Mouse (Mus musculus) midbrain, embryonic 14.5 days (tissue): ENCODE results near the gene Mfap2. TPM values are rescaled to one million over a fixed set of nuclear protein-coding genes. Genes with fewer than 3 reads are reported as not detected.

Source experiments
- ATAC-seq: fragments of 200-750 bp; cut with Nextera tagmentation; 2 replicates; pipeline ENCODE4 v1.8.0; 2017; ENCODE audit warnings: moderate number of reproducible peaks, moderate library complexity; ENCODE audit not compliant: low FRiP score, low TSS enrichment
- DNase-seq: peaks from one replicate; pipeline ENCODE4 v3.0.0-alpha.2; 2015
- H3K27ac ChIP-seq: fragments of 300-500 bp; sonication (generic); replicated peaks from 2 replicates; pipeline ENCODE4 v1.5.1; 2014; ENCODE audit warnings: mild to moderate bottlenecking, low read depth, low read length, moderate library complexity
- H3K27me3 ChIP-seq: fragments of 300-500 bp; sonication (generic); 2 replicates; pipeline ENCODE4 v1.6.1; 2014; ENCODE audit warnings: low read length, control low read depth, mixed read lengths; ENCODE audit not compliant: control insufficient read depth, insufficient read depth
- H3K36me3 ChIP-seq: fragments of 300-500 bp; sonication (generic); 2 replicates; pipeline ENCODE4 v1.6.1; 2014; ENCODE audit warnings: low read length, control low read depth; ENCODE audit not compliant: control insufficient read depth, insufficient read depth
- H3K4me1 ChIP-seq: fragments of 300-500 bp; sonication (generic); 2 replicates; pipeline ENCODE4 v1.6.1; 2014; ENCODE audit warnings: mild to moderate bottlenecking, antibody characterized with exemption, low read length, control low read depth; ENCODE audit not compliant: control insufficient read depth, insufficient read depth
- H3K4me2 ChIP-seq: fragments of 300-500 bp; sonication (generic); 2 replicates; pipeline ENCODE4 v1.6.1; 2014; ENCODE audit warnings: mild to moderate bottlenecking, low read length, moderate library complexity
- H3K4me3 ChIP-seq: fragments of 300-500 bp; sonication (generic); replicated peaks from 2 replicates; pipeline ENCODE4 v1.5.1; 2014; ENCODE audit warnings: low read depth, low read length
- H3K9ac ChIP-seq: fragments of 300-500 bp; sonication (generic); replicated peaks from 2 replicates; pipeline ENCODE4 v1.6.1; 2014; ENCODE audit warnings: mild to moderate bottlenecking, low read length, moderate library complexity
- H3K9me3 ChIP-seq: fragments of 300-500 bp; sonication (generic); 2 replicates; pipeline ENCODE4 v1.6.1; 2016; ENCODE audit warnings: low read length, control low read depth, mixed read lengths; ENCODE audit not compliant: control insufficient read depth
- WGBS: fragments of 180-500 bp; shearing (Covaris S2); extraction: QIAGEN DNeasy Blood & Tissue Kit; methylation state at CpG from one replicate; pipeline ENCODE4 v1.1.7; 2014; 5-methylcytosine and 5-hydroxymethylcytosine counted together
- polyA plus RNA-seq: library from polyadenylated mRNA; unstranded; fragments of >200 nt; fragmentation: Nextera tagmentation; extraction: Ambion mirVana; gene quantifications from 2 replicates; pipeline ENCODE4 v1.2.1, GENCODE M21; 2014

The Mfap2 gene
- polyA plus RNA-seq, 1 experiment from 2014 or later = 169 TPM

GRCm38 (mm10) chr4:140967386-140968159 is 42.6 kb upstream of the Mfap2 start:
- H3K36me3 ChIP-seq = peaks cover 62% of the 10 kb centered on the region
- H3K9ac ChIP-seq = no peak overlapping the region
- no peak overlapping the region for H3K4me2 ChIP-seq
- no peak for DNase-seq
- no peaks in the 10 kb centered on the region for H3K27me3 ChIP-seq
- H3K4me1 ChIP-seq = peaks cover 1% of the 10 kb centered on the region
- 91% methylated on average over 11 of the region's 11 CpGs for WGBS
- ATAC-seq = no peak
- H3K27ac ChIP-seq = no peak overlapping the region
- no peaks in the 10 kb centered on the region for H3K9me3 ChIP-seq
- H3K4me3 ChIP-seq = no peak overlapping the region

GRCm38 (mm10) chr4:140971691-140972090 is 38.5 kb upstream of the Mfap2 start:
- Histone ChIP-seq H3K9ac (no peak overlapping the region), H3K4me2 (no peak overlapping the region), H3K27ac (no peak overlapping the region), H3K27me3 (no peaks in the 10 kb centered on the region), H3K36me3 (peaks cover 96% of the 10 kb centered on the region), H3K4me1 (no peaks in the 10 kb centered on the region), H3K4me3 (no peak overlapping the region), H3K9me3 (no peaks in the 10 kb centered on the region)
- 86% methylated on average over 13 of the region's 13 CpGs for WGBS
- ATAC-seq = no peak
- DNase-seq = no peak

- no peaks in the 10 kb centered on the region for H3K9me3 ChIP-seq
- H3K27me3 ChIP-seq = no peaks in the 10 kb centered on the region
- no peak overlapping the region for H3K4me2 ChIP-seq
- no peak overlapping the region for H3K4me3 ChIP-seq
- DNase-seq (no peak), ATAC-seq (no peak)
- no peak overlapping the region for H3K9ac ChIP-seq
- WGBS = 95% methylated on average over 6 of the region's 6 CpGs
- H3K36me3 ChIP-seq = peaks cover 97% of the 10 kb centered on the region
- H3K4me1 ChIP-seq = no peaks in the 10 kb centered on the region
- no peak overlapping the region for H3K27ac ChIP-seq
These were observed 35.8 kb upstream of the Mfap2 start for GRCm38 (mm10) chr4:140974408-140974807.

DNA sequence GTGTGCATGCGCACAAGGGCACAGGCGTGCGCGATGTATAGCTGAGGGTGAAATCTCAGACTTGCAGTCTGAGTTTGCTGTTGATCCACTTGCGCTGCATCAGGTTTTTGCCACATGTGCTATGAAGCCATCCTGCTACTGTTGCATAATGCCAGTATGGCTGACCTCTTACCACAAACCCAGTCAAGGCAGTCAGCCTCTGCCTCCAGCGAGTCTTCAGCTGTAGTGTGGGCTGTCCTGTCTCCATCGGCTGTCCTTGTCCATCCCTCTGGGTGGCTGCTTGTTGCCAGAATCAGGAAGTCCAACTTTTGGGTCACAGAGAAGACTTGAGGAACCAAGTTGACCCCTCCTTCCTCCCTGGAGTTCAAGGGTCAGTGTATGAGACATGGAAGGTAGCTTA is 34.9 kb upstream of the Mfap2 start:
- no peak overlapping the region for H3K4me3 ChIP-seq
- no peak for ATAC-seq
- no peak overlapping the region for H3K27ac ChIP-seq
- no peaks in the 10 kb centered on the region for H3K4me1 ChIP-seq
- peaks cover 97% of the 10 kb centered on the region for H3K36me3 ChIP-seq
- H3K4me2 ChIP-seq = no peak overlapping the region
- H3K9me3 ChIP-seq = no peaks in the 10 kb centered on the region
- no peak overlapping the region for H3K9ac ChIP-seq
- WGBS = 96% methylated on average over 7 of the region's 7 CpGs
- no peaks in the 10 kb centered on the region for H3K27me3 ChIP-seq
- no peak for DNase-seq

- H3K9ac ChIP-seq = no peak overlapping the region
- H3K36me3 ChIP-seq = peaks cover 78% of the 10 kb centered on the region
- no peaks in the 10 kb centered on the region for H3K4me1 ChIP-seq
- H3K9me3 ChIP-seq = no peaks in the 10 kb centered on the region
- H3K4me2 ChIP-seq = no peak overlapping the region
- no peaks in the 10 kb centered on the region for H3K27me3 ChIP-seq
- ATAC-seq (no peak), DNase-seq (no peak)
- H3K27ac ChIP-seq = no peak overlapping the region
- WGBS = 90% methylated on average over 10 of the region's 10 CpGs
- H3K4me3 ChIP-seq = no peak overlapping the region
These were observed 32.9 kb upstream of the Mfap2 start for GRCm38 (mm10) chr4:140977278-140977677.

DNA sequence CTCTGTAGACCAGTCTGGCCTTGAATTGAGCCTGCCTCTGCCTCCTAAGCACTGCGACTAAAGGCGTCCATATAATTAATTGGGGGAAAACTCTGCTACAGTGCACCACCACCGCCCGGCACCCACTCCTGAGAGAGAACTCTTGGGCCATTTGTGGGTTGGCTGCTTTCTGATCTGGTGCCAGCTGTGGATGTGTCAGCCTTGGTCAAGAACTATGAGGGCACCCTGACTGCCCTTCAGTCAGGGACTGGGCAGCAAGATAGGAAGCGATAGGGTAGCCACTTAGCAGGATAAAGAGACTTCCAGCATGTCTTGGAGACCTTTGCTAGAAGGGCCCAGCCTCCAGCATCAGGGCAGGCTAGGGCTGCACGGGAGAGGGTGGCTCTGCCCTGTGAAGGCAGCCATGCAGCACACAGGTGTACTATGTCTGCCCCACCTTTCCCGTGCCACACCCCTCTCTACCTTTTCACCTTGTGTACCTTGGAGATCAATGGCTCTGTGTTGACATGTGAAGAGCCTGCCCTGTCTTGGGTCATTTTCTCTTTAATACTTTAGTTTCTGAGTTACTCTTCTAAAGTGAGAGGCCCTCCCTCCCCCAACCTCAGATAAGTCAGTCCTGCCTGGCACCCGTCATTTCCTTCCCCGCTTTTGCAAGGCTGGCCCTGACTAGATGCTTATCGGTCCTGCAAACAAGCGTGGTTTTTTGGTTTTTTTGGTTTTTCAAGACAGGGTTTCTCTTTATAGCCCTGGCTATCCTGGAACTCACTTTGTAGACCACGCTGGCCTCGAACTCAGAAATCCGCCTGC is 32.1 kb upstream of the Mfap2 start:
- DNase-seq = no peak
- Histone ChIP-seq H3K27ac (no peak overlapping the region), H3K4me1 (0 out of 2 replicates have a peak, but pooled peaks cover under 1% of the 10 kb centered on the region), H3K9ac (no peak overlapping the region), H3K9me3 (no peaks in the 10 kb centered on the region), H3K4me2 (no peak overlapping the region), H3K36me3 (peaks cover 70% of the 10 kb centered on the region), H3K27me3 (no peaks in the 10 kb centered on the region), H3K4me3 (no peak overlapping the region)
- 95% methylated on average over 14 of the region's 14 CpGs for WGBS
- ATAC-seq = no peak

GRCm38 (mm10) chr4:140981605-140982004 is 28.6 kb upstream of the Mfap2 start:
- H3K4me1 ChIP-seq = 0 out of 2 replicates have a peak, but pooled peaks cover 5% of the 10 kb centered on the region
- 91% methylated on average over 2 of the region's 2 CpGs for WGBS
- H3K9ac ChIP-seq = no peak overlapping the region
- H3K4me3 ChIP-seq = no peak overlapping the region
- no peak overlapping the region for H3K27ac ChIP-seq
- no peaks in the 10 kb centered on the region for H3K27me3 ChIP-seq
- H3K9me3 ChIP-seq = no peaks in the 10 kb centered on the region
- ATAC-seq (no peak), DNase-seq (no peak)
- H3K36me3 ChIP-seq = peaks cover 35% of the 10 kb centered on the region
- H3K4me2 ChIP-seq = no peak overlapping the region

GRCm38 (mm10) chr4:140982808-140983207 is 27.4 kb upstream of the Mfap2 start:
- Histone ChIP-seq H3K9me3 (no peaks in the 10 kb centered on the region), H3K4me2 (no peak overlapping the region), H3K4me1 (peaks cover 12% of the 10 kb centered on the region), H3K27me3 (no peaks in the 10 kb centered on the region), H3K36me3 (peaks cover 24% of the 10 kb centered on the region), H3K9ac (no peak overlapping the region), H3K27ac (0 out of 2 replicates have a peak overlapping the region, but pooled peaks have one; percentile 41), H3K4me3 (no peak overlapping the region)
- ATAC-seq (no peak), DNase-seq (no peak)
- WGBS = 71% methylated on average over 4 of the region's 4 CpGs
